Mouse (Mus musculus): ENCODE measurements at regions not wholly inside any gene's neighbourhood (a gene's known extent, or its start where the extent isn't known, plus 50 kb on each side); places are given as distances from the start of the nearest gene placed in this dataset.

- TF ChIP-seq CTCF (conservative IDR thresholded peaks at IDR 0.05; ENCODE audit: low read length) (no peak), POU5F1 (IDR thresholded peaks at IDR 0.05; ENCODE audit: borderline replicate concordance, low read length) (no peak)
Observed at GRCm38 (mm10) chr2:9386566-9386965, 494.5 kb upstream of the 4930412O13Rik start.

All from E14TG2a.4 (cell line).